Mouse (Mus musculus) heart, postnatal 4 days (tissue): ENCODE results near the gene 1700056E22Rik. TPM values are rescaled to one million over a fixed set of nuclear protein-coding genes. Genes with fewer than 3 reads are reported as not detected.

Experiments used
- DNase-seq: peaks from one replicate; pipeline ENCODE4 v3.0.0; 2021
- total RNA-seq, 2 experiments: library from RNA; stranded (reverse); gene quantifications; 2 replicates each; pipeline ENCODE4 v1.2.3; 2021

The 1700056E22Rik gene
- total RNA-seq, 2 experiments from 2014 or later = 1.8 to 2.6 TPM

DNA sequence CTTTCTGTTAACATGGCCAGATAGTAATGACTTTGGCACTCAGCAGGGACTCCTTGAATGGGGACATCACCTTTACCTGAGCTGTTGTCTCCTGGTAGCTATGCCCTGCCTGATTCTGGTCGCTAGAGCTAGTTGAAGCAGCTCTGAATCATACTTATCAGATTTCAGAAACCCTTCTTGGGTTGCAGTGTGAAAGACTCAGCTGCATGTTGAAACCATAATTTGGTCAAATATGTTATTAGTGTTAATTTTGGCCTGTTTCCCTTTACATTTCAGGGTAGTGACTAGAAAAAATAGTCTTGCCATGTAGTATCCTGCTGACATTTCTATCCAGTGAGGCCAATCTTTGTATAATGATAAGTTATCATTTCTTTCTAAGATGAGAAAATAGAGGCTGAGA, 17.2 kb upstream of the 1700056E22Rik start:
- DNase-seq = no peak

DNA sequence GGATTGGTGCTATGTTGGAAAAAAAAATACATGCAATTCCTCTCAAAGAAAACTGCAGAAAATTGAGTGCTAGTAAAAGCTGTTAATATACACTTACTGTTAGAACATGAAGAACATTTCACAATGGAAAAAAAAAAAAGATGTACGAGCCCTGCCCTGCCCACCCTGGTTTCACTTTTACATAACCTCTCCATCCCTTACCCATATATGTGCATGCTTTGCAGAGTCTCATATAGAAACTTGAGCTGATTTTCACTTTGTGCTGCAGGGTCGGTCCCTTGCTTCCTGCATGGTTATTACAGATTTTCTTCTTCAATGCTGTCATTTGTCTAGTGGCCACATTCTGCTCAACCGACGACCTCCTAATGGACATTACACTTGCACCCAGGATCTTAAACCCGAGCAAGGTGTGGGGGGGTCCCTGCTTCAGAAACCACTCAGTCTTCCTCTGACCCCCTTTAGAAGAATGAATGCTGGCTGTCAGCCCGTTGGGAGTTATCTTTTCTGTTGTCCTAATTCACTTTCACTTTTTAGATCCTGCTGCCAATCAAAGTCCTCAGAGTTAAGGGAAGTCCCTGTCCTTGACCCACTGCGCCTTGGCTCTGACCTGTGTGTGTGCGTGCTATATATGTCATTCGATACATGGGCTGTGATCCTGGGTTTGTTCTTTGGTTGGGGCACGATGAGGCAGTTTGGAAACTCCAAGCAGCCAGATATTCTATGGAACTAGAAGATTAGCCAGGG, 14.7 kb upstream of the 1700056E22Rik start:
- DNase-seq = no peak

DNA sequence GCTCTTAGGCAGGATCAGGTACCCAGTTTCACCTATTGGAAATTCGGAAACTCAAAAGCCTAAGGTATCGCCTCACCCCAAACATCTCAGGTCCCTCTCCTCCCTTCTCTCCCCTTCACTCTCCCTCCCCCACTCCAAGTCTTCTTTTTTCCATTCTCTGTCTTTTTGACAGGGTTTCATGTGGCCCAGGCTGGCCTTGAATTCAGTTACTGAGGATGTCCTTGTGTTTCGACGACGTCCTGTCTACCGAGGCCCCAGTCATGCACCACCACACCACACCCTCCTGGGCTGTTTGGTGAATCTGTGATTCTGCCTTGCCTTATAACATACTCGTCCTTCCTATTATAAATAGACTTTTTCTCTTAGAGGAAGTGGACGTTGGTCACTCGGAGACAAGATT, 13.7 kb upstream of the 1700056E22Rik start:
- DNase-seq = no peak

DNA sequence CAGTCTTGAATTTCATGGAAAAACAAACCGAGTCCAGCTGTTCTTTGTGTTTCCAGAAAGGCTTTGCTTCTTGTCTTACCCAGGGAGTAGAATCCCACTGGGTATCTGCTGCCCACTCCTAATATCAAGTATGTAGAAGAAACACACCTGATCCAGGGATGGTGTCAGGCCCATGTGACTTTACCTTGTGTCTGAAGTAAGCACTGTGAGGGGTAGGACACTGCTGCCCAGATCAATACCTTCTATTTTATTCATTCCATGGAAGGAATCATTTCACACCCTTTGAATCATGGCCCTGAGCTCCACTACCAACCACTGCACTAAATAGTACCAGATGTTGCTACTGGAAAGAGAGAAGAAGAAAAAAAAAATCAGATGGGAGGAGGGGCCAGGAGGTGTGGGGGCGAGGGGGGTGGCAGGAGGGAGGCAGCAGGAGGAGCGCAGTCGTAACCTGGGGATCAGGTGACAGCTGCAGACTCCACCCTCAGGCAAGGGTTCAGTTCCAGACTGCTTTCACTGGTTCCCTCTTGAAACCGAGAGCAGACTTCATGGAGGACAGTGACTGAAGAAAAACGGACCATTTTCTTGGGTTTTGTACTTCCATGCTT, 12.1 kb upstream of the 1700056E22Rik start:
- no peak for DNase-seq

DNA sequence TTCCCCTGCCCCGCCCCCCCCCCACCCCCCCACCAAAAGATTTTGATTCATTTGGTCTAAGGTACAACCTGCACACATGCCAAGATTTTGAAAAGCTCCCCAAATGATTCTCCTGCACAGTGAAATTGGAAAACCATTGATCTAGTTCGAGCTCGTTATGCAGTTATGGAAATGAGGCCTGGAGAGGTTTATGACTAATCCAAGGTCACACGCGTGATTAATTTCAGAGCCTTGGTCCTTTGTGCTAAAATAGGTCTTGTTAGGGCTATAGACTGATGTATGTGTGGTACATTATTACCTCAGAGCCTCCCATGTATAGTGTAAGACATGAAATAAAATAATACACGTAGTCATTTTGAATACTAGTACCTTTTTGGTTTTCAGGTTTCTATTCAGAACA, 9.3 kb upstream of the 1700056E22Rik start:
- no peak for DNase-seq

DNA sequence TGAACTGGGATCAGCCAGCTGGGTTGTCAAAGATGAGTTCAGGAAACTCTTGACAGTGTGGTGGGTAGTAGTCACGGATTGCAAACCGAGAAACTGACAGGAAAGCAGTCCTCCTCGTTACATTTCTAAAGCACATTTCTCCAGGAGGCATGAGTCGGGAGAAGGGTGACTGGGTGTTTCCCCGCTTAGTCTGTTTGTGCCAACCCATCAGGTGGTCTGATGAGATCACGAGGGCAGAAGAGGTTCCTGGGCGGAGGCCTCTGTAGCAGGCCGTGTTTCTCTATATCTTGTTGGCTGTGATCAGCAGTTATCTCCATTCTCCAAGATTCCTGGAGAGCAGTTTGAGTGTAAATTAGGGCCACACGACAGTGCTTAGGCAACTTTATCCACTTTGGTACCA, 8.6 kb upstream of the 1700056E22Rik start:
- DNase-seq = no peak

DNA sequence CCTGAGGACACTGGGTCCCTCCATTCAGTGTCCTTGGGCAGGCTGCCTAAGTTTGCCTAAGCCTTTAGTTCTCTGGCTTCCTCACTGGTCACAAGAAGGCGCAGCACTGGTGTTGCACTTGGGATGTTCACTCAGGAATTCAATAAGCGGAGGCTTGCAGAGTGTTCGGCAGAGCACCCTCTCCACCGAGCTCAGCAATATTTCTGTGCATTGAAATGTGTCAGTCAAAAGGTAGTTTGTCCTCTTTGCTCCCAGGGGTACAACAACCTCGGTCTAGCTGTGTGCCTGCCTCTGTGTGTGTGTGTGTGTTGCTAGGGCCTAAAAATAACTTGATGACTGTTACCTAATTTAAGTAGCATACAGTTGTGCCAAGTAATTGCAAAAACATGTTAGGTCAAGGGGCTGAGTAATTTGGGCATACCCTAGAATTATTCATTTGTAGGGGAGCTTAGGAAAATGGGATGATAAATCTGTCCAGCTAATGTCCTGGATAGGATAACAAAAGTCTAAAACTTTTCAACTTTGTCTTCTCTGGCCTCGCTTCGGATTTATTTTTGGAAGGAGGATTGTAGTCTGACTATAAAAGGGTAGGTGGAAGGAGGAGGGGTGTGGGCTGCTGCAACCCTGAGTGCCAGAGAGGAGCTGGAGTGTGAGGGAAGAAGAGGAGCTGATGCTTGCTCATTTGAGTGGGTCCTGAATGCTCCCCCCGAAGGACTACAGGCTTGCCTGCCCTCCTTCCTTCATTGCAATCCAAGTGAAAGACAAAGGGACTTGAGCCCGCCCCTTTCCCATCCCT, 7.9 kb upstream of the 1700056E22Rik start:
- DNase-seq = peak; percentile 54

DNA sequence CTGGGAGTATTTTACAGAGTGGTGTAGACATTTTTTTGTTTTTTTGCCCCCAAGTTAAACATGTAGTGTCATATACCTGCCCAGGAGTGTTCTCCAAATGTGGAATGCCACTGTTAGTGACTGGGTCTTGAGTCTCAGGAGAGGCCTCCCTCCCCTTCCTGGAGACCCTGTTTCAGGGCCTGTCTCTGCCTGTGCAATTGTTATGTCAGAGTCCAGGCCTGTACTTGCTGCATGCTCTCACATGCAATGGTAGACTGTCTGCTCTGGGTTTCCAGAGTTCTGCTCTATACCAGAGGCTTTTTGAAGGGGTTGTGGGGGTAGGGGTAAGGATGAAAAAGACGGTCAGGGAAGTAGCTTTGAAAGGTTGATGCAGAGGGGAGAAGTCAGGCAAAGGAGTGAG, 6.8 kb upstream of the 1700056E22Rik start:
- no peak for DNase-seq

DNA sequence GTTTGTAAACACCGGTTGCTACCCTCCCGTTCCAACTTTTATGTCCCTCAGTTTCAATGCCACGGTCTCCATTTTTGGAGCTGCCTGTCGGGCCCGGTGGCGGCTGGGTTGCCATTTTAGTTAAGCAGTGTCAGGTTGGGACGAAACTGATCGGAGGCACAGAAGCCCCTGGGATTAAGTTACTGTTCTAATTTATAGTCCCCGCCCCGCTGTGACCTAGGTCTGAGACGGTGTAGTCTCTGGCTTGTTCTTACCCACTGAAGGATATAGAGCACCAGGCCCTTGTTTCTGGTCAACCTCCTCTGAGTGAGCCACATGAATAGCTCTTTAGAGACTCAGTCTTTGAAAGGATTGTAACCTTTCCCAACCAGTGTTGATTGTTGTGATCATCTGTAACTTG, 6.1 kb upstream of the 1700056E22Rik start:
- DNase-seq = no peak

DNA sequence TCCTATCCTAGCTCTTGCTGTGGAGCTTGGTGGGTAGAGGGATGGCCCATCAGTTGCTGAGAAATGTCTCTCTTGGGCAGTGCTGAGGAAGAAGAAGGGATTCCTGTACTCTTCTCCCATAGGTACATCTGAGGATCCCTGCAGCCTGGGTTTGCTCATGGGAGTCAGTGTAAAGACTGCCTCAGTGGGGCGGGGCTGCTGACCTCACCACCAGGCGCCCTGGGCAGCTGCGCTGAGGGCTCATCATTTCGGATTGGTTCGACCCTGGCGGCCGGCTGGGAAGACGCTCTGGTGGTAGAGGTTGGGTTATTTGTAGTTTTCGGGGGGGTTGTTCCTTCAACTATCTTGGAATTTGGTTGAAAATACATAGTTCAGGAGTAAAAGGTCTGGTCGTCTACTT, 5.2 kb upstream of the 1700056E22Rik start:
- DNase-seq = no peak

DNA sequence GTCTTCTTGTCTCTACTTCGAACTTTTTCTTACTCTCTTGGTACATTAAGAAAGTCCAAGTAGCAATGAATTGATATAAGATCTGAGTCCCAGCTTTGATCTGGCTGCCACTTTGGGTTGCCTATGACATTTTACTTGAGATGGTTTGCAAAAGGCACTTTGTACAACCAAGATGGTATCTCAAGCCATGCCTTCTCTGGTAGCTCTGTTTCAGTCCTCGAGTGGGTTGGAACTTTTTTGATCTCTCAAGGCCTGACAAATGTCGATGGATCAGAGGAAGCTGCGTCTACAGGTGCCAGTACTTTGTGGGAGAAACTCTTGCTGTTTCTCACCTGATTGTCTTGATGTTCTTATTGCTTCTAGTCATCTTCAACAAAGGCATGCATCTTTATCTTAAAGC, 3.7 kb upstream of the 1700056E22Rik start:
- DNase-seq = no peak

DNA sequence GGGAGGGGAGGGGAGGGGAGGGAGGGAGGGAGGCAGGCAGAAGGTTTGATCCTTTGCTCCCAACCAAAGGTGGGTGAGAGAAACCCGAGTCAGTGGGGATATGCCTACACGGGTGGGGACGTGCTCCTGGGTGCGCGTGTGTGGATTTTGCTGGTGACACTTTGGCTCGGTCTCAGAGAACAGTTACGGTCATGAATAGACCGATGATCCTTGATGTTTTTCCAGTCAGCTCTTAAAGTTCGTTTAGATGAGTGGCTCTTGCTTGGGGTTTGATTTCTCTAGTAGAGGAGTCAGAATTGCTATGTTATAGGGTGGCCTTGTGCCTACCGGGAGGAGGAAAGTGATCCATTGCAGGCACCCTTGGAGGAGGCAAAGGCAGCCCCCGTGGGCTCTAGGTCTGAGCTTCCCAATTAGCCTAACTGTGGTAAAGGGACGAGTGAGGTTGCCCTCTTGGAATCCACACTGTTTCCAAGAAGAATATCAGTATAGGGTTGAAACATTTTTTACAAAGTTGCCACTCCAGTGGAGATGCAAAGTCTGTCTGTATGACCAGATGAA, 1.3 kb upstream of the 1700056E22Rik start:
- DNase-seq = no peak

DNA sequence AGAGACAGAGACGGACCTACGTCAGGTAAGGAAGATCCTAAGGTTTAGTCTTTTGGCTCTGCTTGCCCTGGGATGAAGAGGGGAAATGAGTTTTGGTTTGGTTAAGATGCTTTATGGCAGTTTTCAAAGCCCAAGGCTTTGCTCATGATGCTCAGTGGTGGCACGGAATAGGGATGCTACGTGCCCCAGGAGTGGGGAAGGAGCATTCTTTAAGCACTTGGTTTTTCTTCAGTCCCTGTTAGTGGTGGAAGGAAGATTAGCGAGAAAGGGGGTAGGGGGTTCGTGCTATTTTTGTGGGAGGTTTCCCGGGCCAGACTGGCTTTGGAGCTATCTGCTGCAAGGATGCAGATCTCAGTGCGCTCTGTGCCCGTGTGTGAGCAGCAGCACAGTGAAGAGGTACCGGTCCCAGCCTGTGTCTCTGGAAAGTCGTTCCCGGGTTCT, 660 bp upstream of the 1700056E22Rik start:
- DNase-seq = peak; percentile 37

DNA sequence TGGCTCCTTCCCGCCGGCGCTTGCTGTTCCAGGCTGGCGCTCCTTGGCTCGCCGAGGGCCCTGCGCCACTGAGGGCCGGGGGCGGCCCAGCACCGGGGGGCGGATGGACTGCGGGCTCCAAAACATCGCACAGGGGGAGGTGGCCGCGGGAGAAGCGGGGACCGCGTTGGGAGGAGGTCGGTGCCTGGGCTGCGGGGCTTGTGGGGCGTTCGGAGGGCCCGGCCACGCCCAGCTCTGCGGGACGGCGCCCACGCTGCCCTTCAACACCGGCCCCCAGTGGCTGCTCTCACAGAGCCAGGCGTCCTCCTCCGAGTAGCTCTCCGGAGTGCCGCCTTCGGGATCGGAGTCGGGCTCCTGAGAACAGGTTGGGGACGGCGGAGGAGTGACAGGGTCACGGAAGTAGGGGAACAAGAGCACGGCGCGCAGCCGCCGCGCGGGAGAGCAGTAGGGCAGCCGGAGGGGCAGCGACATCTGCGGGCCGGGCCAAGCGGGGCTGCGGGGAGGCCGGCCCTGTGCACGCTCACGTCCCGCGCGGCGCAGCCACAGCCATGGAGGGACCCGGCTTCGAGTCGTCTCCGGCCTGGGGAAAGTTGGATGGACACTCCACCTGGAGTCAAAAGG, 601 bp downstream of the 1700056E22Rik start:
- DNase-seq = peak; percentile 84

DNA sequence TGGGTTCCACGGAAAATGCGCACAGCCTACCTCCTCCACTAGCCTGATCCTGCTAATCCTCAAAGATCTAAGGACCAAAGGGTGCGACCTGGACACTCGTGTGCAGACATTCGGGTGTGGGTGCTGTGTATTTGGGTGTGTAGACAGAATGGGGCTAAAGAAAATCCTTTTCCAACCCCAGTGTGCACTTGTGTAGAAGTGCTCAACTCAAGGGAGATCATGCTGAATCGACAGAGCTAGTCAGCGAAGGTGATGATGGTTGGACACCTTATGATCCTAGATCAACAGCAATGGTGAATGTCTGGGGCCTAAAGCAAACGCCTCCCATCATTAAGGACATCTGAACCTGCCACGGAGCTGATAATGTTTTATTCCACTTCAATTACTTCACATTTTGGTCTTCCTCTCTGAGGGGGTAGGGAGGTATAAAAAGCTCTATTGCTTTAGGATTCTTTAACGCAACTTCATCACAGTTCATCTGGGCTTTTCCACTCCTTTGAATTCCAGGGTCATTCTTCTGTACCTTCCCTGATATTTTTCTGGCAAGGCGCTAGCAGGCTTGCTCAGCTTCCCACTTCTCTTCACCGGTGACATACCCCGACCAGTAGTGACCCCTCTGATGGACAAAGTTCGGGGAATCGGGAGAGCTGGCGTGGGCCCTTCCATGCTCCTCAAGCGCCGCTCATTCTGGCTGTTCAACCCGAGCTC, 1.3 kb downstream of the 1700056E22Rik start:
- no peak for DNase-seq

DNA sequence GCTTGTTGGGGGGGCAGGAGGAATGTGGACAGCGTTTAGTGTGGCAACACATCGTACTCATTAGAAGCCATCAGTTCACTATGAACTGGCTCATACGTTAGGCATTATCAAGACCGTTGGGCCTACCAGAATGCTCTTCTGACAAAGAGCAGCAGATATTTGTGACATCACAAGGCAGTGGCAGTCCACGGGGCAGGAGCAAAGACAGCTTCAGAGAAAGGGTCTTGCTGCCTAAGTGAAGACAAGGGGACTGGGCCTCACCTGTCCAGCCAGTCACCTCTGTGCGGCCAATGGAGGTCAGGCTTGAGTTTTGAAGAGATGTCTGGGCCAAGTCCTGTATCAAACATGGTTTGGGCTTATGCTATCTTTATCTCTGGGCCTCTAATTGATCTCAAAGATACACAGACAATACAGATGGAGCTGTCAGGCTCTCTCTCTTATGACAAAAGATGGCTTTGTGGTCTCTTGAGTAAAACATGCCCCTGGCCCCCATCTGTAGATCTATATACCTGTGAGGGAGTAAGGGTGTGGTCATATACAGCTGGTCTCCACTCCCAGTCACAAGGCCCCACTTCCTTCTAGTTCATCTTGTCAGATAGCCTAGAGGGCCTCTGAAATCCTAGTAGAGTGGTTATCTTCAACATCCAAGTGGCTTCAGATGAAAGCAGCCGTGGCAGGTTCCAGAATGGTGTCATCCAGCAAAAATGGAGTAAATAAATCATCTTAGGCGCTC, 3.9 kb downstream of the 1700056E22Rik start:
- no peak for DNase-seq

DNA sequence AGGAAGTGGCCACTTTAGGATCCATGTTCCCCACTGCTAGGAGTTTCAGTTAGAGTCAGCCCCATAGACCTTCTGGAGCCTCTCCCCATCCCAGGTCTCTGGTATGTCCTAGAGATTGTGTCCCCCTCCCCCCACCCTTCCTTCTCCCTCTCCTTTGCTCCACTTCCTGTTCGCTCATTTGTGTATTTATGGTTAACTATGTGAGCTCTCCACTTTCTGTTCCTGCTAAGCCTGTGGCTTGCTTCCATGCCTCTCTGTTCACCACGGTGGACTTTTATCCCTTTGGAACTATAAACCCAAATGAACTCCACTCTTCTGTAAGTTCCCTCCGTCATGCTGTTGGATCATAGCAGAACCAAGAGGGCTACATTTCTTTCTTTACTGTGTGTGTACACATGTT, 7.1 kb downstream of the 1700056E22Rik start:
- no peak for DNase-seq

DNA sequence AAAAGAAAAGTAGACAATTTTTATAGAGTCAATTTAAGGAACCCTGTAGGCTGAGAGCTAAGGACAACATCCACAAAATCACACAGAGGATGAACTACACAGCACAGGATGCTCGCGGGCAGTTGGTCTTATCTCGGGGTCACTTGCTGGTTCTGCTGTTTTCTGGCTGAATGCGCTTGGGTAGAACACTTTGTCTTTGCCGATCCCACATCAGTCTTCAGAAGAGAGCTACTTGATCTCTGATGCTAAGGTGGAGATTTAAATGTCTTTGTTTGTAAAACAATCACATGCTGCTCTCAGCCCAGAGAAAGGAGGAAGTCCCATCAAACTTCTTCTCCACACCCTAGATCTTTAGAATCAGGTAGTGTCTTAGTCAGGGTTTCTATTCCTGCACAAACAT, 9.0 kb downstream of the 1700056E22Rik start:
- DNase-seq = no peak

DNA sequence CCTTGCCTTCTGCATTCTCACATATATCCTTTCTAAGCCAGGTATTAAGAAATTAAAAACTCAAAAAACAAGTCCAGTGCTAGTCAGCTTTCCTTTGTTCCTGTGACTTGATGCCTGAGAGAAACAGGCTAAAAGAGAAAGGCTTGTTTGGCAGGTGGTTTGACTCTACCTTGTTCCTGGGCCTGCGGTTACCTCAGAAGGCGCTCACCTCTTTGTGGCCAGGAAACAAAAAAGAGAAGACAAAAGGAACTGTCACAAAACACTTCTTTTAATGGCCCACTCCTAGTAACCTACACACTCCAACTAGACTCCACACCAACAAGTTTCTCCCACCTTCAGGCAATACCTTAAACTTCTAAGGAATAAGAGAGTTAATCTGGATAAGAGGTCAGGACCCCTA, 9.5 kb downstream of the 1700056E22Rik start:
- DNase-seq = no peak

DNA sequence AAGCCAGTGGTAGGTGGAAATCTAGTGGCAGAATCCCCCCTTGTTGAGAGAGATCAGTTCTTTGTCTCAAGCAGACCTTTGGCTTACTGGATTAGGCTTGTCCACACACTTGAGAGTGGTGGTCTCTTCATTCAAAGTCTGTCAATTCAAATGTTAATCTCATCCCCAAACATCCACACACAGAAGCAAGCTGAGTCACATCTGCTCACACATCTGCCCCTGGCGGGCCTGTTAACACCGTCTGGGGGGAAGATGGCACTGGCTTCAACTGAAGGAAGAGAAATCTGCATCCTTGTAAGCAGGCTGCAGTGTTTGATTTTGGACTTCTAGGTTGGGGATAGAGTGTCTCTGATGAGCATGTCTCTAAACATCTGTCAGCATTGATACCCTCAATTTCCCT, 10.1 kb downstream of the 1700056E22Rik start:
- no peak for DNase-seq

DNA sequence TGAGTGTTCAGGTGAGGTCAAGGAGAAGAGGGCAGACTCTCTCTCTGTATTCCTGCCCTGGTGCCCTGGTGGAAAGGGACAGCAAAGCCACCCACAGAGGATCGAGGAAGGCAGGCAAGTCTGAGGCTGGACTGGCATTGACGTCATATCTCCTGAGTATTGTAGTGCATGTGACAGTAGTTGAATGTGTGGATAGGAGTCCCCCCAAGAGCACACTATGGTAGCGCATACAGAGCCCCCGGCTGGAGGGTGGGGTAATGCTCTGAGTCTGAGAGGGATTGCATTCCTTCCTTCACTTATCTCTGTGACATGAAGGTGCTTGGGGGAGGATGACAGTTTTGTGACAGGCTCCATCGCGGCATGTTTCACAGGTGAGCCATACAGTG, 14.4 kb downstream of the 1700056E22Rik start:
- DNase-seq = no peak
